7 mouse cellular contexts compared by ENCODE assay signal in genomic region chr12:84361555-84362489, GRCm38 (mm10). TPM values are rescaled to one million over a fixed set of nuclear protein-coding genes. Genes with fewer than 3 reads are reported as not detected.
A peak's percentile ranks its signal among the peaks of the same experiment; 100 is the strongest.
DNase-seq lines count a peak whose midpoint lies in the region; ATAC-seq lines count a peak whose summit lies in the region.

TSS of gene Coq6 (plus strand) at chr12:84361657.
TSS of gene Fam161b (minus strand) at chr12:84361833.

- no peaks in the 10 kb centered on the region for H3K27me3 ChIP-seq in intestine, embryonic 16.5 days (replicated peaks; ENCODE audit: control insufficient read depth, insufficient read depth, low read length)
- H3K27me3 ChIP-seq in midbrain, embryonic 11.5 days (ENCODE audit: control insufficient read depth, insufficient read depth, low read length), result no peaks in the 10 kb centered on the region

- peak; percentile 94 for DNase-seq in adrenal gland, adult 8-10 months
- DNase-seq in embryo, embryonic 9.5 days (ENCODE audit: extremely low spot score), result peak; percentile 90
- DNase-seq in gastrocnemius, postnatal 4 days (ENCODE audit: low spot score in 2 of 2), result peak; percentile 88 to 96
- DNase-seq in left cerebral cortex, postnatal 36 days (ENCODE audit: low spot score in 2 of 2), result peak; percentile 93 to 94
- peak; percentile 98 for DNase-seq in midbrain, embryonic 11.5 days (ENCODE audit: low spot score, missing footprints)
- DNase-seq in skeletal muscle tissue, adult 2 months (ENCODE audit: low read depth, low spot score), result peak; percentile 96

- H3K4me1 ChIP-seq in intestine, embryonic 16.5 days (ENCODE audit: control insufficient read depth, insufficient read depth, low read length), result peaks cover 14% of the 10 kb centered on the region
- H3K4me1 ChIP-seq in midbrain, embryonic 11.5 days (ENCODE audit: control insufficient read depth, insufficient read depth, low read length), result peaks cover 11% of the 10 kb centered on the region

- intact Hi-C loops in left cerebral cortex, postnatal 36 days (cut with DNase I), result no loop called here

- peak within 1 kb of the TSS; percentile 66 for H3K27ac ChIP-seq in intestine, embryonic 16.5 days (ENCODE audit: low read length)
- no peak within 1 kb of the TSS for H3K27ac ChIP-seq in midbrain, embryonic 11.5 days (ENCODE audit: low read depth, low read length)

- H3K4me3 ChIP-seq in intestine, embryonic 16.5 days (ENCODE audit: low read length), result peak within 1 kb of the TSS; percentile 100
- peak within 1 kb of the TSS; percentile 97 for H3K4me3 ChIP-seq in midbrain, embryonic 11.5 days (ENCODE audit: low read depth, low read length)

- H3K36me3 ChIP-seq in intestine, embryonic 16.5 days (ENCODE audit: control insufficient read depth, insufficient read depth, low read length), result 0 out of 2 replicates have a peak, but pooled peaks cover 1% of the 10 kb centered on the region
- H3K36me3 ChIP-seq in midbrain, embryonic 11.5 days (ENCODE audit: control insufficient read depth, insufficient read depth, low read length), result no peaks in the 10 kb centered on the region; the same call in 1 of the 2 replicates

- peak within 1 kb of the TSS; percentile 75 for H3K4me2 ChIP-seq in intestine, embryonic 16.5 days (ENCODE audit: low read depth, low read length)
- peak within 1 kb of the TSS; percentile 85 for H3K4me2 ChIP-seq in midbrain, embryonic 11.5 days

- H3K9me3 ChIP-seq in intestine, embryonic 16.5 days (ENCODE audit: control insufficient read depth, low read length), result no peaks in the 10 kb centered on the region
- no peaks in the 10 kb centered on the region for H3K9me3 ChIP-seq in midbrain, embryonic 11.5 days (ENCODE audit: control insufficient read depth, low read length)

- peak within 1 kb of the TSS; percentile 94 for H3K9ac ChIP-seq in intestine, embryonic 16.5 days (ENCODE audit: low read depth, low read length)
- peak within 1 kb of the TSS; percentile 90 for H3K9ac ChIP-seq in midbrain, embryonic 11.5 days (ENCODE audit: low read length)

- ATAC-seq in intestine, embryonic 16.5 days, result peak; percentile 99
- peak; percentile 99 for ATAC-seq in midbrain, embryonic 11.5 days (ENCODE audit: low FRiP score)

- under 1% methylated on average over 51 of the region's 51 CpGs for WGBS in intestine, embryonic 16.5 days
- WGBS in midbrain, embryonic 11.5 days, result under 1% methylated on average over 51 of the region's 51 CpGs

RNA-seq across cellular contexts. Expression of gene Coq6, which starts in this region (rescaled TPM):
- total RNA-seq in adrenal gland, adult 8-10 months (2022), result 10 to 100 TPM; 35.6 to 54.7 (median 43.9) TPM
- total RNA-seq in gastrocnemius, postnatal 4 days (2021), result 10 to 100 TPM; 35.5 to 35.7 TPM
- 51.2 and 53.8 TPM in 2 replicates for polyA plus RNA-seq in intestine, embryonic 16.5 days (2015; fragmentation: Nextera tagmentation; extraction: Ambion mirVana)
- total RNA-seq in left cerebral cortex, postnatal 36 days (2021), result 10 to 100 TPM; 25.1 to 29.4 TPM
- 42.0 and 42.6 TPM in 2 replicates for polyA plus RNA-seq in midbrain, embryonic 11.5 days (2014; fragmentation: Nextera tagmentation; extraction: Ambion mirVana)

RNA-seq across cellular contexts. Expression of gene Fam161b, which starts in this region (rescaled TPM):
- total RNA-seq in adrenal gland, adult 8-10 months (2022), result 1 to 10 TPM; 2.3 to 3.9 (median 3.3) TPM
- total RNA-seq in gastrocnemius, postnatal 4 days (2021), result 1 to 10 TPM in 1 of 2 experiments, under 1 TPM in 1; 0.96 to 1.4 TPM
- 2.3 and 3.3 TPM in 2 replicates for polyA plus RNA-seq in intestine, embryonic 16.5 days (2015; fragmentation: Nextera tagmentation; extraction: Ambion mirVana)
- total RNA-seq in left cerebral cortex, postnatal 36 days (2021), result 10 to 100 TPM; 11.7 to 13.2 TPM
- polyA plus RNA-seq in midbrain, embryonic 11.5 days (2014; fragmentation: Nextera tagmentation; extraction: Ambion mirVana), result 7.3 and 10.0 TPM in 2 replicates
